Mouse (Mus musculus): ENCODE measurements around the gene Mydgf. TPM values are rescaled to one million over a fixed set of nuclear protein-coding genes. Genes with fewer than 3 reads are reported as not detected.

The Mydgf gene
- polyA plus RNA-seq, 1 experiment from 2014 or later: 78.6 TPM

Small RNAs within 50 kb of the gene (microRNA-seq; reads per million reads assigned to microRNA genes)
- gene Gm44397: not detected

Other genes starting within 250 kb of the Mydgf start
- gene Zfp119b, start 234.4 kb downstream of the Mydgf start, polyA plus RNA-seq (2015; fragmentation: Nextera tagmentation; extraction: Ambion mirVana): 7.5 and 8.3 TPM in 2 replicates
- 5.9 and 6.4 TPM in 2 replicates for gene Ebi3, start 231.3 kb downstream of the Mydgf start, polyA plus RNA-seq (2015; fragmentation: Nextera tagmentation; extraction: Ambion mirVana)
- 22.7 and 22.9 TPM in 2 replicates for gene Yju2, start 224.8 kb downstream of the Mydgf start, polyA plus RNA-seq (2015; fragmentation: Nextera tagmentation; extraction: Ambion mirVana)
- 174 and 179 TPM in 2 replicates for gene Shd, start 213.5 kb downstream of the Mydgf start, polyA plus RNA-seq (2015; fragmentation: Nextera tagmentation; extraction: Ambion mirVana)
- gene Fsd1, start 197.4 kb downstream of the Mydgf start, polyA plus RNA-seq (2015; fragmentation: Nextera tagmentation; extraction: Ambion mirVana): 193 and 215 TPM in 2 replicates
- gene Stap2, start 178.3 kb downstream of the Mydgf start, polyA plus RNA-seq (2015; fragmentation: Nextera tagmentation; extraction: Ambion mirVana): 6.2 and 6.5 TPM in 2 replicates
- gene Mpnd, start 178.2 kb downstream of the Mydgf start, polyA plus RNA-seq (2015; fragmentation: Nextera tagmentation; extraction: Ambion mirVana): 145 and 149 TPM in 2 replicates
- 108 and 111 TPM in 2 replicates for gene Sh3gl1, start 147.3 kb downstream of the Mydgf start, polyA plus RNA-seq (2015; fragmentation: Nextera tagmentation; extraction: Ambion mirVana)
- gene Chaf1a, start 143.5 kb downstream of the Mydgf start, polyA plus RNA-seq (2015; fragmentation: Nextera tagmentation; extraction: Ambion mirVana): 7.6 and 7.8 TPM in 2 replicates
- gene Ubxn6, start 108.9 kb downstream of the Mydgf start, polyA plus RNA-seq (2015; fragmentation: Nextera tagmentation; extraction: Ambion mirVana): 76.1 and 77.1 TPM in 2 replicates
- 141 and 145 TPM in 2 replicates for gene Hdgfl2, start 104.3 kb downstream of the Mydgf start, polyA plus RNA-seq (2015; fragmentation: Nextera tagmentation; extraction: Ambion mirVana)
- gene Plin4, start 74.1 kb downstream of the Mydgf start, polyA plus RNA-seq (2015; fragmentation: Nextera tagmentation; extraction: Ambion mirVana): 0.08 and 0.21 TPM in 2 replicates
- gene Plin5, start 66.3 kb downstream of the Mydgf start, polyA plus RNA-seq (2015; fragmentation: Nextera tagmentation; extraction: Ambion mirVana): 1.7 and 2.5 TPM in 2 replicates
- 0.33 and 0.62 TPM in 2 replicates for gene Lrg1, start 61.9 kb downstream of the Mydgf start, polyA plus RNA-seq (2015; fragmentation: Nextera tagmentation; extraction: Ambion mirVana)
- gene Sema6b, start 43.6 kb downstream of the Mydgf start, polyA plus RNA-seq (2015; fragmentation: Nextera tagmentation; extraction: Ambion mirVana): 17.4 and 19.2 TPM in 2 replicates
- gene Tnfaip8l1, start 21.4 kb downstream of the Mydgf start, polyA plus RNA-seq (2015; fragmentation: Nextera tagmentation; extraction: Ambion mirVana): 9.5 and 10.7 TPM in 2 replicates
- 25.6 and 28.8 TPM in 2 replicates for gene Dpp9, start 35.0 kb upstream of the Mydgf start, polyA plus RNA-seq (2015; fragmentation: Nextera tagmentation; extraction: Ambion mirVana)
- 18.2 and 18.8 TPM in 2 replicates for gene Fem1a, start 72.9 kb upstream of the Mydgf start, polyA plus RNA-seq (2015; fragmentation: Nextera tagmentation; extraction: Ambion mirVana)
- gene Ticam1, start 92.9 kb upstream of the Mydgf start, polyA plus RNA-seq (2015; fragmentation: Nextera tagmentation; extraction: Ambion mirVana): 1.3 and 1.8 TPM in 2 replicates
- 16.6 and 17.5 TPM in 2 replicates for gene Plin3, start 109.0 kb upstream of the Mydgf start, polyA plus RNA-seq (2015; fragmentation: Nextera tagmentation; extraction: Ambion mirVana)
- gene Arrdc5, start 116.4 kb upstream of the Mydgf start, polyA plus RNA-seq (2015; fragmentation: Nextera tagmentation; extraction: Ambion mirVana): not detected in 2 replicates
- 29.7 and 31.9 TPM in 2 replicates for gene Uhrf1, start 119.4 kb upstream of the Mydgf start, polyA plus RNA-seq (2015; fragmentation: Nextera tagmentation; extraction: Ambion mirVana)
- gene Kdm4b, start 142.1 kb upstream of the Mydgf start, polyA plus RNA-seq (2015; fragmentation: Nextera tagmentation; extraction: Ambion mirVana): 71.5 and 73.7 TPM in 2 replicates